Mouse (Mus musculus) retina, postnatal 1 day (tissue): ENCODE measurements around the gene Ranbp3l.

Source experiments
- DNase-seq: peaks from one replicate; pipeline ENCODE4 v3.0.0-alpha.2; 2012

The Ranbp3l gene

GRCm38 (mm10) chr15:9100446-9101077 is 132.8 kb downstream of the Ranbp3l start:
- no peak for DNase-seq

- no peak for DNase-seq
Measured at GRCm38 (mm10) chr15:9106303-9107074, 138.7 kb downstream of the Ranbp3l start.

- DNase-seq: peak; percentile 36
Measured at GRCm38 (mm10) chr15:9110526-9111347, 143.0 kb downstream of the Ranbp3l start.

GRCm38 (mm10) chr15:9111648-9112047 is 143.9 kb downstream of the Ranbp3l start:
- no peak for DNase-seq

- DNase-seq: no peak
Measured at GRCm38 (mm10) chr15:9113556-9113955, 145.8 kb downstream of the Ranbp3l start.

GRCm38 (mm10) chr15:9114131-9114530 is 146.4 kb downstream of the Ranbp3l start:
- DNase-seq: no peak

GRCm38 (mm10) chr15:9114599-9114998 is 146.8 kb downstream of the Ranbp3l start:
- DNase-seq: no peak
